Mouse (Mus musculus): ENCODE measurements around the gene Prmt2. TPM values are rescaled to one million over a fixed set of nuclear protein-coding genes. Genes with fewer than 3 reads are reported as not detected.

The Prmt2 gene
- polyA plus RNA-seq, 1 experiment: 30.0 TPM

- Histone ChIP-seq H3K27me3 (replicated peaks; ENCODE audit: control insufficient read depth, insufficient read depth, low read length) (no peaks in the 10 kb centered on the region), H3K36me3 (ENCODE audit: control insufficient read depth, insufficient read depth, low read length) (no peaks in the 10 kb centered on the region), H3K27ac (ENCODE audit: insufficient read depth, low read depth, low read length) (no peak overlapping the region), H3K4me1 (ENCODE audit: control insufficient read depth, insufficient read depth, low read length) (no peaks in the 10 kb centered on the region), H3K4me3 (ENCODE audit: insufficient read depth, low read depth, low read length) (no peak overlapping the region)
- TF ChIP-seq POLR2A (IDR thresholded peaks at IDR 0.05; ENCODE audit: low read depth, low read length) (no peak), CTCF (conservative IDR thresholded peaks at IDR 0.05; ENCODE audit: insufficient read depth, insufficient read length, low read depth, low read length) (no peak)
- WGBS: 87% methylated on average over 7 of the region's 7 CpGs
- no peak for DNase-seq
These were observed 13.2 kb upstream of the Prmt2 start for GRCm38 (mm10) chr10:76250870-76251269.

GRCm38 (mm10) chr10:76248647-76248968, 10.9 kb upstream of the Prmt2 start:
- no peak overlapping the region for H3K27ac ChIP-seq (ENCODE audit: insufficient read depth, low read depth, low read length)
- no peaks in the 10 kb centered on the region for H3K4me1 ChIP-seq (ENCODE audit: control insufficient read depth, insufficient read depth, low read length)
- no peak overlapping the region for H3K4me3 ChIP-seq (ENCODE audit: insufficient read depth, low read depth, low read length)
- no peaks in the 10 kb centered on the region for H3K27me3 ChIP-seq (replicated peaks; ENCODE audit: control insufficient read depth, insufficient read depth, low read length)
- no peaks in the 10 kb centered on the region for H3K36me3 ChIP-seq (ENCODE audit: control insufficient read depth, insufficient read depth, low read length)
- 92% methylated on average over 5 of the region's 5 CpGs for WGBS
- DNase-seq: no peak
- TF ChIP-seq POLR2A (IDR thresholded peaks at IDR 0.05; ENCODE audit: low read depth, low read length) (no peak), CTCF (conservative IDR thresholded peaks at IDR 0.05; ENCODE audit: insufficient read depth, insufficient read length, low read depth, low read length) (no peak)

GRCm38 (mm10) chr10:76247960-76248646, 10.4 kb upstream of the Prmt2 start:
- DNase-seq: no peak
- WGBS: 61% methylated on average over 21 of the region's 21 CpGs
- H3K4me3 ChIP-seq (ENCODE audit: insufficient read depth, low read depth, low read length): no peak overlapping the region
- H3K36me3 ChIP-seq (ENCODE audit: control insufficient read depth, insufficient read depth, low read length): no peaks in the 10 kb centered on the region
- H3K4me1 ChIP-seq (ENCODE audit: control insufficient read depth, insufficient read depth, low read length): no peaks in the 10 kb centered on the region
- no peak overlapping the region for H3K27ac ChIP-seq (ENCODE audit: insufficient read depth, low read depth, low read length)
- H3K27me3 ChIP-seq (replicated peaks; ENCODE audit: control insufficient read depth, insufficient read depth, low read length): no peaks in the 10 kb centered on the region
- no peak for TF ChIP-seq POLR2A (IDR thresholded peaks at IDR 0.05; ENCODE audit: low read depth, low read length)

GRCm38 (mm10) chr10:76246601-76247000, 8.9 kb upstream of the Prmt2 start:
- DNase-seq: no peak
- H3K27me3 ChIP-seq (replicated peaks; ENCODE audit: control insufficient read depth, insufficient read depth, low read length): no peaks in the 10 kb centered on the region
- 55% methylated on average over 4 of the region's 4 CpGs for WGBS

GRCm38 (mm10) chr10:76245106-76245505, 7.4 kb upstream of the Prmt2 start:
- no peaks in the 10 kb centered on the region for H3K27me3 ChIP-seq (replicated peaks; ENCODE audit: control insufficient read depth, insufficient read depth, low read length)
- no peaks in the 10 kb centered on the region for H3K36me3 ChIP-seq (ENCODE audit: control insufficient read depth, insufficient read depth, low read length)
- H3K27ac ChIP-seq (ENCODE audit: insufficient read depth, low read depth, low read length): no peak overlapping the region
- WGBS: 86% methylated on average over 2 of the region's 2 CpGs
- no peak overlapping the region for H3K4me3 ChIP-seq (ENCODE audit: insufficient read depth, low read depth, low read length)
- TF ChIP-seq CTCF (conservative IDR thresholded peaks at IDR 0.05; ENCODE audit: insufficient read depth, insufficient read length, low read depth, low read length) (no peak), POLR2A (IDR thresholded peaks at IDR 0.05; ENCODE audit: low read depth, low read length) (no peak)
- DNase-seq: no peak
- no peaks in the 10 kb centered on the region for H3K4me1 ChIP-seq (ENCODE audit: control insufficient read depth, insufficient read depth, low read length)

More at GRCm38 (mm10) chr10:76246601-76247000, 8.9 kb upstream of the Prmt2 start:
- no peak for TF ChIP-seq POLR2A (IDR thresholded peaks at IDR 0.05; ENCODE audit: low read depth, low read length)
- TF ChIP-seq CTCF (conservative IDR thresholded peaks at IDR 0.05; ENCODE audit: insufficient read depth, insufficient read length, low read depth, low read length): no peak
- H3K27ac ChIP-seq (ENCODE audit: insufficient read depth, low read depth, low read length): no peak overlapping the region
- H3K4me1 ChIP-seq (ENCODE audit: control insufficient read depth, insufficient read depth, low read length): no peaks in the 10 kb centered on the region
- H3K36me3 ChIP-seq (ENCODE audit: control insufficient read depth, insufficient read depth, low read length): no peaks in the 10 kb centered on the region
- no peak overlapping the region for H3K4me3 ChIP-seq (ENCODE audit: insufficient read depth, low read depth, low read length)

GRCm38 (mm10) chr10:76239401-76239800, 1.7 kb upstream of the Prmt2 start:
- no peaks in the 10 kb centered on the region for H3K36me3 ChIP-seq (ENCODE audit: control insufficient read depth, insufficient read depth, low read length)
- TF ChIP-seq CTCF (conservative IDR thresholded peaks at IDR 0.05; ENCODE audit: insufficient read depth, insufficient read length, low read depth, low read length) (no peak), POLR2A (IDR thresholded peaks at IDR 0.05; ENCODE audit: low read depth, low read length) (no peak)
- no peaks in the 10 kb centered on the region for H3K27me3 ChIP-seq (replicated peaks; ENCODE audit: control insufficient read depth, insufficient read depth, low read length)
- DNase-seq: no peak
- H3K4me1 ChIP-seq (ENCODE audit: control insufficient read depth, insufficient read depth, low read length): peaks cover 2% of the 10 kb centered on the region; the same call in 1 of the 2 replicates
- H3K4me3 ChIP-seq (ENCODE audit: insufficient read depth, low read depth, low read length): no peak overlapping the region
- 68% methylated on average over 4 of the region's 4 CpGs for WGBS
- no peak overlapping the region for H3K27ac ChIP-seq (ENCODE audit: insufficient read depth, low read depth, low read length)

- WGBS: 86% methylated on average over 1 of the region's 1 CpGs
- H3K27me3 ChIP-seq (replicated peaks; ENCODE audit: control insufficient read depth, insufficient read depth, low read length): no peaks in the 10 kb centered on the region
- H3K36me3 ChIP-seq (ENCODE audit: control insufficient read depth, insufficient read depth, low read length): no peaks in the 10 kb centered on the region
- no peak overlapping the region for H3K27ac ChIP-seq (ENCODE audit: insufficient read depth, low read depth, low read length)
- DNase-seq: peak; percentile 9
- TF ChIP-seq POLR2A (IDR thresholded peaks at IDR 0.05; ENCODE audit: low read depth, low read length): no peak
- TF ChIP-seq CTCF (conservative IDR thresholded peaks at IDR 0.05; ENCODE audit: insufficient read depth, insufficient read length, low read depth, low read length): no peak
- no peak overlapping the region for H3K4me3 ChIP-seq (ENCODE audit: insufficient read depth, low read depth, low read length)
- no peaks in the 10 kb centered on the region for H3K4me1 ChIP-seq (ENCODE audit: control insufficient read depth, insufficient read depth, low read length)
These were observed 8.0 kb downstream of the Prmt2 start for GRCm38 (mm10) chr10:76229627-76230026.
